Mouse (Mus musculus) myocyte (in vitro differentiated cells): ENCODE measurements at regions not wholly inside any gene's neighbourhood (a gene's known extent, or its start where the extent isn't known, plus 50 kb on each side); places are given as distances from the start of the nearest gene placed in this dataset.

ENCODE experiments used
- MAX ChIP-seq: IDR thresholded peaks from one replicate; pipeline ENCODE4 v1.6.1; 2011; ENCODE audit warnings: low read depth, mild to moderate bottlenecking, control low read depth
- MYOD1 ChIP-seq, 3 experiments: IDR thresholded peaks; one replicate each; pipeline ENCODE4 v1.6.1; 2011; ENCODE audit warnings: control low read depth in 2 of 3, low read depth in 2 of 3, mild to moderate bottlenecking in 2 of 3, moderate library complexity in 1 of 3; ENCODE audit not compliant: insufficient read length in 2 of 3, control insufficient read depth in 1 of 3
- MYOG ChIP-seq, 3 experiments: IDR thresholded peaks; one replicate each; pipeline ENCODE4 v1.6.1; 2011; ENCODE audit warnings: control low read depth in 2 of 3, low read depth in 2 of 3, mild to moderate bottlenecking in 2 of 3; ENCODE audit not compliant: insufficient read length in 2 of 3, control insufficient read depth in 1 of 3, insufficient read depth in 1 of 3
- POLR2A ChIP-seq: IDR thresholded peaks from one replicate; pipeline ENCODE4 v1.6.1; 2011; ENCODE audit warnings: low read depth, mild to moderate bottlenecking, control low read depth, moderate library complexity; ENCODE audit not compliant: insufficient read length
- SRF ChIP-seq: IDR thresholded peaks from one replicate; pipeline ENCODE4 v1.6.1; 2011; ENCODE audit warnings: low read depth; ENCODE audit not compliant: control insufficient read depth, insufficient read length
- TCF12 ChIP-seq: IDR thresholded peaks from one replicate; pipeline ENCODE4 v1.6.1; 2011; ENCODE audit warnings: mild to moderate bottlenecking, control low read depth; ENCODE audit not compliant: poor library complexity, insufficient read depth, severe bottlenecking
- USF1 ChIP-seq: IDR thresholded peaks from one replicate; pipeline ENCODE4 v1.6.1; 2011; ENCODE audit warnings: low read depth, mild to moderate bottlenecking, control low read depth, moderate library complexity

DNA sequence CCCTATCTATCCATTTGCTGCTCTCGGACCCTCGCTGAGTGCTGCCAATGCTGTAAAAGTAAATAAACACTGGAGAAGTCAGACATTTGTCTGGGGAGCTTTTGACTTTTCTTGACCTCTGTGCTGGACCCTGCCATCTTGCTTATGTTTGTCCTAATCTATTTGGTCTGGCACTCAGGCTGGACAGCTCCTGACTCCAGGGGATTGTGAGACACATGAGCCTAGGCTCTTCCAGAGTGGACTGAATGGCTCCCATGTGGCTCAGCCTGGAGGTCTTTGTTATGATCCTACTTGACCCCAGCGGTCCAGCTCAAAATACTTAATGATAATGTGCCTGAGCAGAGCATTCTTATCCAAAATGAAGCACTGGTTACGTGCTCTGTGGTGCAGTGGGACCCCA lies 426.8 kb downstream of the Tns3 start:
- TF ChIP-seq USF1 (no peak), TCF12 (no peak), POLR2A (no peak), MAX (no peak), MYOG (IDR thresholded peaks at IDR 0.05; ENCODE audit: control insufficient read depth in 1 of 3, insufficient read depth in 1 of 3, insufficient read length in 2 of 3, low read depth in 2 of 3) (no peak), SRF (no peak), MYOD1 (IDR thresholded peaks at IDR 0.05; ENCODE audit: control insufficient read depth in 1 of 3, insufficient read length in 2 of 3, low read depth in 2 of 3) (no peak)
